Mouse (Mus musculus) spleen, adult 2 months (tissue): ENCODE results near the gene Atp5s. TPM values are rescaled to one million over a fixed set of nuclear protein-coding genes. Genes with fewer than 3 reads are reported as not detected.

Experiments
- DNase-seq, 2 experiments: peaks; one replicate each; pipeline versions ENCODE4 v3.0.0 to v3.0.0-alpha.2; 2012 to 2021; ENCODE audit warnings: low spot score in 2 of 2, low read depth in 1 of 2
- H3K27ac ChIP-seq: fragments of 200-500 bp; 2 replicates; pipeline ENCODE4 v1.5.1; 2012; ENCODE audit warnings: low read length, inconsistent platforms; ENCODE audit not compliant: insufficient read depth
- H3K27me3 ChIP-seq: fragments of 200-500 bp; 2 replicates; pipeline ENCODE4 v1.6.1; 2012; ENCODE audit warnings: mild to moderate bottlenecking, moderate library complexity, low read length, inconsistent platforms; ENCODE audit not compliant: control insufficient read depth, insufficient read depth
- H3K36me3 ChIP-seq: fragments of 200-500 bp; 2 replicates; pipeline ENCODE4 v1.6.1; 2012; ENCODE audit warnings: mild to moderate bottlenecking, low read length, inconsistent platforms; ENCODE audit not compliant: control insufficient read depth, insufficient read depth
- H3K4me1 ChIP-seq: fragments of 200-500 bp; 2 replicates; pipeline ENCODE4 v1.6.1; 2011; ENCODE audit warnings: inconsistent platforms; ENCODE audit not compliant: control insufficient read depth, insufficient read depth, insufficient read length
- H3K4me3 ChIP-seq: fragments of 200-500 bp; 2 replicates; pipeline ENCODE4 v1.5.1; 2011; ENCODE audit warnings: mild to moderate bottlenecking, inconsistent platforms; ENCODE audit not compliant: insufficient read depth, insufficient read length; ENCODE audit errors: extremely low read depth
- CTCF ChIP-seq: fragments of 200-500 bp; IDR thresholded peaks from 2 replicates; pipeline ENCODE4 v1.5.1; 2011; ENCODE audit warnings: mild to moderate bottlenecking, inconsistent platforms; ENCODE audit not compliant: insufficient read depth, insufficient read length, insufficient replicate concordance; ENCODE audit errors: extremely low read depth
- POLR2A ChIP-seq: fragments of 200-500 bp; IDR thresholded peaks from 2 replicates; pipeline ENCODE4 v1.6.1; 2011; ENCODE audit warnings: low read depth, low read length, inconsistent platforms
- WGBS: fragments of 180-500 bp; shearing (Covaris S2); methylation state at CpG from one replicate; pipeline ENCODE4 v1.1.7; 2018; 5-methylcytosine and 5-hydroxymethylcytosine counted together
- polyA plus RNA-seq: library from polyadenylated mRNA; depleted of rRNA; stranded (reverse); fragments of >200 nt; gene quantifications from 2 replicates; pipeline ENCODE4 v1.2.3, GENCODE M21; 2012

The Atp5s gene
- polyA plus RNA-seq, 1 experiment: 7.9 TPM

DNA sequence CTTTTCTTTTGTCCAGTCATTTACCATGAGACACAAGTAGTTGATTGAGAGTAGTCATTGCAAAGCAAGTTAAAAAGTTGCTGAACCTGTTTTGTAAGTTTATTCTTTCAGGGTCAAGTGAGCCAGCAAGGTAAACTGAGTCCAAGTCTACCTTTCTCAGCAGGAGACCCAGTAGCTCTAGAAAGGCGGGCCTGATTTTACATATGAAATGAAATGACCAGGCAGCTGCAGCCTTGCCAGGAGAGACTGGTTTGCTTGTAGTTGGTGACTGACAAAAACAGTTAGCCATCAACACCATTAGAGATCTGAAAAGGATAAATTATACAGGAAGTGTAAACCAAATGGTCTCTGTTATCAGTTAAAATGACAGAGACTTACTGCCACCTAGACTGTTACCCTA is 5.6 kb downstream of the Atp5s start:
- WGBS: 87% methylated on average over 1 of the region's 1 CpGs
- H3K27ac ChIP-seq: no peak overlapping the region
- TF ChIP-seq CTCF: no peak
- no peak for TF ChIP-seq POLR2A
- no peak for DNase-seq
- H3K36me3 ChIP-seq: no peaks in the 10 kb centered on the region
- no peak overlapping the region for H3K4me3 ChIP-seq
- H3K4me1 ChIP-seq: no peaks in the 10 kb centered on the region; the same call in 1 of the 2 replicates
- no peaks in the 10 kb centered on the region for H3K27me3 ChIP-seq

- Histone ChIP-seq H3K4me3 (no peak overlapping the region), H3K4me1 (no peaks in the 10 kb centered on the region), H3K27me3 (no peaks in the 10 kb centered on the region), H3K36me3 (no peaks in the 10 kb centered on the region), H3K27ac (no peak overlapping the region)
- WGBS: 77% methylated on average over 5 of the region's 5 CpGs
- no peak for DNase-seq
- TF ChIP-seq POLR2A: no peak
- no peak for TF ChIP-seq CTCF
Observed at GRCm38 (mm10) chr12:69732221-69732620, 7.5 kb downstream of the Atp5s start.

DNA sequence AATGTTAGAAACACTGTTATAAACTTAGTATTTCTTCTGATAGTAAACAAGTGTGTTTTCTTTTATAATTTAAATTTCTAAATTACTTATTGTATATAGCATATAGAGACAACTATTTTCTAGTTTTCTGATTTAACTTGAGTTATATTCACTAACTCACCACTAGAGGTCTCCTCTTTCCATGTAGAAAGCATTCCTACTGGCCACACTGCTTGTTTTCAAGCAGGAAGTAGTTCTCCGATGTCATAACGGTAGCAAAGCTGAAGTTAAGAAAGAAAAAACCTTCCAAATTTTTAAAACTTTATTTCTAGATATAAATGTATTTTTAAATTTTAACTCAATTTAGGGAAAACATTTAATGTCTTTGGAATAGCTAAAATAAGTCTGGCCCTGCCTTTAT is 8.8 kb downstream of the Atp5s start:
- DNase-seq: peak in 1 of 2 experiments; percentile 38
- Histone ChIP-seq H3K4me3 (no peak overlapping the region), H3K27me3 (no peaks in the 10 kb centered on the region), H3K4me1 (no peaks in the 10 kb centered on the region), H3K36me3 (no peaks in the 10 kb centered on the region), H3K27ac (no peak overlapping the region)
- WGBS: 2% methylated on average over 2 of the region's 2 CpGs
- TF ChIP-seq CTCF (no peak), POLR2A (no peak)

GRCm38 (mm10) chr12:69733923-69734322 is 9.2 kb downstream of the Atp5s start:
- H3K27ac ChIP-seq: no peak overlapping the region
- DNase-seq: no peak
- no peaks in the 10 kb centered on the region for H3K36me3 ChIP-seq
- TF ChIP-seq CTCF (no peak), POLR2A (no peak)
- H3K4me1 ChIP-seq: no peaks in the 10 kb centered on the region
- no peaks in the 10 kb centered on the region for H3K27me3 ChIP-seq
- no peak overlapping the region for H3K4me3 ChIP-seq
- 44% methylated on average over 3 of the region's 3 CpGs for WGBS

DNA sequence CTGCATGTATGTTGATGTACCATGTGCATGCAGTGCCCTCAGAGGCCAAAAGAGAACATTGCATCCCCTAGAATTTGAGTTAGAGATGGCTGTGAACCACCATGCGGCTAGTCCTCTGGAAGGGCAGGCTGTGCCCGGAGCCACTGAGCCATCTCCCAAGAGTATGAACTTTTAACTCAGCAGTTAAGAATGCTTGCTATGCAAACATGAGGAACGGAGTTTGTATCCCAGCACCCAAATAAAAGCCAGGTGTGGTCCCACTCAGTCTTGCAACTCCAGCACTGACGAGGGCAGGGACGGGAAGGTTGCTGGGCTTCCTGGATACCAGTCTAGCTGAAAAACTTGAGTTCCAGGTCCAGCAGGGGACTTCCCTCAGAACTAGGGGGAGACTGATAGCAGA is 17.2 kb downstream of the Atp5s start:
- Histone ChIP-seq H3K27me3 (no peaks in the 10 kb centered on the region), H3K4me1 (no peaks in the 10 kb centered on the region), H3K4me3 (no peak overlapping the region), H3K27ac (no peak overlapping the region), H3K36me3 (no peaks in the 10 kb centered on the region)
- no peak for TF ChIP-seq POLR2A
- no peak for TF ChIP-seq CTCF
- no peak for DNase-seq
- WGBS: 94% methylated on average over 5 of the region's 5 CpGs

GRCm38 (mm10) chr12:69744138-69744537 is 19.4 kb downstream of the Atp5s start:
- Histone ChIP-seq H3K4me3 (no peak overlapping the region), H3K27me3 (no peaks in the 10 kb centered on the region), H3K4me1 (no peaks in the 10 kb centered on the region), H3K27ac (no peak overlapping the region), H3K36me3 (no peaks in the 10 kb centered on the region)
- DNase-seq: no peak
- 96% methylated on average over 5 of the region's 5 CpGs for WGBS
- no peak for TF ChIP-seq CTCF
- no peak for TF ChIP-seq POLR2A

DNA sequence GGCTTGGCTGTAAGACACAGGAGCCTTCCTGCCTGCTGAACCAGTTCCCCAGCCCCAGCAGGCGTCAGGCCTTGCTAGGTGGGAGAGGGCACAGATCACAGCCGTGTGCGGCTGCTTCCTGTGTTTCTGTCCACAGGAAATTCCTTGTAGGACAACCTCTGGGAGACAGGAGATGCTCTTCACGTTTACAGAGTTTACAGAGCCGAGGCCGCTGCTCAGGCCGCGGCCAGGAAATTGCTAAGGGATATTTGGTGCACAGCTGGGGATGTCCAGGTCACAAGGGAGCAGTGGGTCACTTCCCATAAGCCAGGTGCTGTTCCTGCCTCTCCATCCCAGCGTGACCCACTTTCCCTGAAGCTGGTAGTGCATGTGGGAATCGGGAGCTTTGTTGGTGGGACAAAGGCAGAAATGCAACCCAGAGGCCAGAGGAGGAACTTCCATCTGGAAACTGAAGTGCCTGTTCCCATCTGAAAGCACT is 27.2 kb downstream of the Atp5s start:
- Histone ChIP-seq H3K4me3 (no peak overlapping the region), H3K27me3 (no peaks in the 10 kb centered on the region), H3K4me1 (no peaks in the 10 kb centered on the region), H3K27ac (no peak overlapping the region), H3K36me3 (no peaks in the 10 kb centered on the region)
- no peak for DNase-seq
- 66% methylated on average over 10 of the region's 10 CpGs for WGBS
- TF ChIP-seq POLR2A (no peak), CTCF (no peak)
